Mouse (Mus musculus) intestine, embryonic 15.5 days (tissue): ENCODE data around the gene Mau2. TPM values are rescaled to one million over a fixed set of nuclear protein-coding genes. Genes with fewer than 3 reads are reported as not detected.
"Not testable (repeated sequence)": the region's sequence is repeated elsewhere in the genome, so short reads cannot be mapped to it uniquely, and the experiment has no call there.

Experiments
- ATAC-seq: fragments of 200-750 bp; cut with Nextera tagmentation; 2 replicates; pipeline ENCODE4 v1.8.0; 2017; ENCODE audit warnings: moderate TSS enrichment, moderate library complexity
- H3K27ac ChIP-seq: fragments of 300-500 bp; sonication (generic); 2 replicates; pipeline ENCODE4 v1.5.1; 2015; ENCODE audit warnings: mild to moderate bottlenecking, inconsistent platforms
- H3K27me3 ChIP-seq: fragments of 300-500 bp; sonication (generic); replicated peaks from 2 replicates; pipeline ENCODE4 v1.6.1; 2015; ENCODE audit warnings: inconsistent platforms
- H3K36me3 ChIP-seq: fragments of 300-500 bp; sonication (generic); 2 replicates; pipeline ENCODE4 v1.6.1; 2015; ENCODE audit warnings: inconsistent platforms
- H3K4me1 ChIP-seq: fragments of 300-500 bp; sonication (generic); replicated peaks from 2 replicates; pipeline ENCODE4 v1.6.1; 2015; ENCODE audit warnings: inconsistent platforms
- H3K4me2 ChIP-seq: fragments of 300-500 bp; sonication (generic); replicated peaks from 2 replicates; pipeline ENCODE4 v1.6.1; 2015; ENCODE audit warnings: mild to moderate bottlenecking, inconsistent platforms
- H3K4me3 ChIP-seq: fragments of 300-500 bp; sonication (generic); replicated peaks from 2 replicates; pipeline ENCODE4 v1.5.1; 2015; ENCODE audit warnings: inconsistent platforms
- H3K9ac ChIP-seq: fragments of 300-500 bp; sonication (generic); 2 replicates; pipeline ENCODE4 v1.6.1; 2015; ENCODE audit warnings: inconsistent platforms
- H3K9me3 ChIP-seq: fragments of 300-500 bp; sonication (generic); 2 replicates; pipeline ENCODE4 v1.6.1; 2016; ENCODE audit warnings: inconsistent platforms
- WGBS: fragments of 180-500 bp; shearing (Covaris S2); methylation state at CpG from one replicate; pipeline ENCODE4 v1.1.7; 2015; 5-methylcytosine and 5-hydroxymethylcytosine counted together
- polyA plus RNA-seq: library from polyadenylated mRNA; unstranded; fragments of >200 nt; fragmentation: Nextera tagmentation; extraction: Ambion mirVana; gene quantifications from 2 replicates; pipeline ENCODE4 v1.2.1, GENCODE M21; 2015

Gene Mau2
- polyA plus RNA-seq, 1 experiment from 2014 or later: 43.1 TPM

DNA sequence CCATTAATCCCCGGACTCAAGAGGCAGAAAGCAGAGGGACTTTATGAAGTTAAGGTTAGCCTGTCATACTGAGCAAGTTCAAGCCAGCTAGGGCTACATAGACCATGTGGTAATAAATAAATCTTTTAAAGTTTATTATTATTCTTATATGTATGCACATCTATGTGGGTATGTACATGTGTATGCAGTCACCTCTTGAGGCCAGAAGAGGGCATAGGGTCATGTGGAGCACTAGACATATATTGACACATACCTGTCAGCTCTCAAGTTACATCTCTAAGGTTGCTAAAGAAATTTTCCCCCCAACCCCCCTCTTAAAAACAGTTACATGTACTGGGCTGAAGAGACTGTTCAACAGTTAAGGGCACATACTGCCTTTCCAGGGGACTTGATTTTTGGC lies 29.8 kb downstream of the Mau2 start:
- Histone ChIP-seq H3K9me3 (no peaks in the 10 kb centered on the region), H3K9ac (no peak overlapping the region), H3K4me1 (no peaks in the 10 kb centered on the region), H3K27ac (no peak overlapping the region), H3K27me3 (no peaks in the 10 kb centered on the region), H3K4me3 (no peak overlapping the region), H3K4me2 (no peak overlapping the region), H3K36me3 (peaks cover 4% of the 10 kb centered on the region; the same call in 1 of the 2 replicates)
- WGBS: 88% methylated on average over 1 of the region's 1 CpGs
- no peak for ATAC-seq

DNA sequence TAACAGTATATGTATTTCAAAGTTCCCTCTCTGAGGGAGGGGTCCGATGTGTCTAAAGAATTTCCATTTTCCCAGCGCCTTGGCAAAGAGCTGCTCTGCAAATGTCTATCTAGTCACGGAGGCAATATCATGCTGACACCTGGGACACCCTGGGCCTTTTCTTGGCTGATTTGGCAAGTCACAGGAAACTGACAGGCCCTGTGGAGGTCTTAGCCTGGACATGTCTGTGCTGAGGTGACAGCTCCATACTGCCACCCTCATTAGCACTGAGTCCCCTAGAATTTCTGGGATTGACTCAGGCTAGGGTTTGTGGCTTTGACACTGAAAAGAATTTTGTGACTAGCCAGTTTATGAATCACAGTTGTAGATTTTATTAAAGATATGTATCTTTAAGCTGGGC lies 30.2 kb downstream of the Mau2 start:
- Histone ChIP-seq H3K9ac (no peak overlapping the region), H3K4me1 (no peaks in the 10 kb centered on the region), H3K27ac (no peak overlapping the region), H3K4me2 (no peak overlapping the region), H3K4me3 (no peak overlapping the region), H3K36me3 (peaks cover under 1% of the 10 kb centered on the region; the same call in 1 of the 2 replicates), H3K9me3 (no peaks in the 10 kb centered on the region), H3K27me3 (no peaks in the 10 kb centered on the region)
- WGBS: 87% methylated on average over 3 of the region's 3 CpGs
- ATAC-seq: no peak

DNA sequence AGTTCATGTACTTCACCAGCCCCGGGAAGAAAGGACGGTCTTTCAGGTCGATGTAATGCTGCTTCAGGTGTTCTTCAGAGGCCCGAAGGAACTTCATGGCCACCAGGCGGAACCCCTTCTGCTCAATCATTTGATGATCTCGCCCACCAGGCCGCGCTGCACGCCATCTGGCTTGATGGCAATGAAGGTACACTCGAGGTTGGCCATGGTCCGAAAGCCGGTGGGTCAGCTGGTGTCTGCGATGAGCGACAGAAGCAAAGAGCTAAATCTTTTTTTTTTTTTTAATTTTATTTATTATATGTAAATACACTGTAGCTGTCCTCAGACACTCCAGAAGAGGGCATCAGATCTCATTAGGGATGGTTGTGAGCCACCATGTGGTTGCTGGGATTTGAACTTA lies 31.7 kb downstream of the Mau2 start:
- not testable (repeated sequence) for H3K4me1 ChIP-seq, H3K36me3 ChIP-seq, H3K4me3 ChIP-seq, H3K27ac ChIP-seq, H3K9me3 ChIP-seq, H3K27me3 ChIP-seq, H3K4me2 ChIP-seq, H3K9ac ChIP-seq, ATAC-seq
- WGBS: 86% methylated on average over 14 of the region's 14 CpGs

DNA sequence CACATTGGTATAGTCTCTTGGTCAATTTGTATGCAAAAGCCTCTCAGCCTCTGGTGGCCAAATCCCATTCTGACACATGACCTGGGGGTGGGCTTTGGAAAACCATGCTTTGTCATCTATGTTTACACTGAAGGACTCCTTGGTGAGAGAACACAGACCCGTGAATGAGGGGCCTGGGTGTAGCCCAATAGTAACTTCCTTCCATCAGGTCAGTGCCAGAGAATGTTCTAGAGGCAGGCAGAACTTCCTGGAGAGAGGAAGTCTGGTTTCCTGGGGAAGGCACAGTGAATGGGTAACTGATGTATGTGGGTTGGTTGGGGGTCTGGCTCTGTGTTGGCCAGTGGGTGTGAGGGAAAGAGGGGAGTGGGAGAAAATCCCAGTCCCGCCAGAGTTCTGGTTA lies 37.4 kb downstream of the Mau2 start:
- H3K27ac ChIP-seq: no peak overlapping the region
- no peak overlapping the region for H3K9ac ChIP-seq
- no peaks in the 10 kb centered on the region for H3K4me1 ChIP-seq
- no peak overlapping the region for H3K4me3 ChIP-seq
- no peak overlapping the region for H3K4me2 ChIP-seq
- no peaks in the 10 kb centered on the region for H3K36me3 ChIP-seq
- H3K27me3 ChIP-seq: no peaks in the 10 kb centered on the region
- 40% methylated on average over 2 of the region's 2 CpGs for WGBS
- ATAC-seq: no peak
- no peaks in the 10 kb centered on the region for H3K9me3 ChIP-seq

DNA sequence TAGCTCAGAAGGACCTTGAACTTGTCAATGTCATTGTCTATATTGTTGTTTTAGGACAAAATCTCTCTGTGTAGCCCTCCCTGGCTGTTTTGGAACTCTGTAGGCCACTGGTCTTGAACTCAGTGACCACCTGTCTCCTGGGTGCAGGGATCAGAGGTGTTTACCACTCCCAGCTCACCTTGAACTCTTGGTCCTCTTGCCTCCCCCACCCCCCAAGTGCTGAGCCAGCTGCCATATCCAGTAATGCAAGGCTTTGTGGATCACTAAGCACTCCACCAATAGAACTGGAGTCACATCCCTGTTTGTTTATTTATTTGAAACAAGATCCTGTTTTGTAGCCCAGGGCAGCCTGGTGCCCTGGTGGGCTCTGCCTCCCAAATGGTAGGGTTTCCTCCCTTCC lies 38.2 kb downstream of the Mau2 start:
- Histone ChIP-seq H3K36me3 (no peaks in the 10 kb centered on the region), H3K9me3 (no peaks in the 10 kb centered on the region), H3K4me2 (no peak overlapping the region), H3K27me3 (no peaks in the 10 kb centered on the region), H3K4me1 (no peaks in the 10 kb centered on the region), H3K9ac (no peak overlapping the region), H3K27ac (no peak overlapping the region), H3K4me3 (no peak overlapping the region)
- ATAC-seq: no peak

DNA sequence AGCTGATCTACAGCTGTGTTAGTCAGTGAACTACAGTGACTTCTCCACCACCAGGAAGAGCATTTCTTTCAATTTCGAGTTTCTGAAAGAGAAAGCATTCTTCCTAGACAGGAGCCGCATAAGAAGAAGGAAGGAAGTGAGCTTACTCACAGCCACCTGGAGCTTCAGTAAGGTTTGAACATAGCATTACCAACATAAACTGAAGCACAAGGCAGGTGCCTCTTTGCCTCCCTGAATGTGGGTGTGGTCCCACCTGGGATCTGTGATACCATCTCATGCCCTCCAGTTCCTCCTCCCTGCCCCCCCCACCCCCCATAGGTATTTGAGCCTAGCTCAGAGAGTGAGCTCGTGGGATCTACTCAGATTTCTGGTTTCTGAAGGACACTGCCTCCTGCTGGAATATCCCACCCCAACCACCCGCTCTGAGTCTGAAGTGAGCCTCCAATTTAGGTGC lies 39.3 kb downstream of the Mau2 start:
- H3K36me3 ChIP-seq: no peaks in the 10 kb centered on the region
- no peaks in the 10 kb centered on the region for H3K27me3 ChIP-seq
- H3K4me2 ChIP-seq: no peak overlapping the region
- H3K4me1 ChIP-seq: no peaks in the 10 kb centered on the region
- H3K4me3 ChIP-seq: no peak overlapping the region
- no peak for ATAC-seq
- H3K9me3 ChIP-seq: no peaks in the 10 kb centered on the region
- no peak overlapping the region for H3K27ac ChIP-seq
- H3K9ac ChIP-seq: no peak overlapping the region
- WGBS: 51% methylated on average over 4 of the region's 4 CpGs

DNA sequence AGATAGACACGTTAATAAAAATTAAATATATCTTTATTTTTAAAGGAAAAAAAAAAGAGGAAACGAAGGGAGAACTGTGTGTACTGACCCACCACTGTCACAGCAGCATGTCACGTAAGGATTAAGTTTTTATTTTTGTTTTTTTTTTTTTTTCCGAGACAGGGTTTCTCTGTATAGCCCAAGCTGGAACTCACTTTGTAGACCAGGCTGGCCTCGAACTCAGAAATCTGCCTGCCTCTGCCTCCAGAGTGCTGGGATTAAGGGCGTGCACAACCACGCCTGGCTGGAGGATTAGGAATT lies 40.7 kb downstream of the Mau2 start:
- not testable (repeated sequence) for H3K9me3 ChIP-seq, H3K27me3 ChIP-seq, H3K36me3 ChIP-seq, H3K9ac ChIP-seq, H3K4me1 ChIP-seq, ATAC-seq
- Histone ChIP-seq H3K27ac (peak overlapping the region; percentile 89), H3K4me3 (peak overlapping the region; percentile 32; the same call in 1 of the 2 replicates), H3K4me2 (peak overlapping the region; percentile 60; the same call in 1 of the 2 replicates)
- WGBS: 37% methylated on average over 7 of the region's 7 CpGs

DNA sequence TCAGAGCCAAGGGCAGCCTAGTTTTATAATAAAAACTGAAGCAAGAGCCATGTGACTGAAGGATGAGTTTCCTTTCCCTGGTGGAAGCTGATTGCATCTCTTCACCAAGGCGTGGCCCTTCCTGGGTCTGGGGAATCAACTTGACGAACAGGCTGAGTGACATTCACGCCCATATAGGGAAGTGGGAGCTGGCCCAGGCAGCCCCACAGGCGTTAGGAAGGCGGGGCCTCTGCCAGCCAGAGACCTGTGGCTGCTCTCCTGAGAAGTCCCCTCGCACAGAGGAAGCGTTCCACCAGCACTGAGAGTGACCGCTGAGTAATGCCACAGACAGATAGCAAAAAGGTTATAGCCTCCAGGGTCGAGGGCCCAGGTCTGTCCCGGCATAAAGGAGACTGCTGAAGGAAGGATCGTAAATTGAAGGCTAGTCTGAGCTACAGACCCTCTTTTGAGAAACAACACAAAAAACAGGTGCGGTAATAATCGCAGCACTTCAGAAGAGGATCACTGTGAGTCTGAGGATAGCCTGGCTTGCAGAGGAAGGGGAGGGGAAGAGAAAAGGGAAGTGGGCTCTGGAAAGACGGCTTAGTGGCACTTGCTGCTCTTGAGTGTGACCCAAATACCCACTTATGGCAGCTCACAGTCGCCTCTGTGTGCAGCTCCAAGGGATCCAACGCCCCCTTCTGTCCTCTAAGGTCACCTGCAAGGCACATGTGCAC lies 41.2 kb downstream of the Mau2 start:
- WGBS: under 1% methylated on average over 16 of the region's 16 CpGs
- Histone ChIP-seq H3K4me2 (peak overlapping the region; percentile 60), H3K27me3 (no peaks in the 10 kb centered on the region), H3K4me3 (peak overlapping the region; percentile 32), H3K9ac (peak overlapping the region; percentile 45), H3K36me3 (no peaks in the 10 kb centered on the region), H3K27ac (peak overlapping the region; percentile 89), H3K4me1 (no peaks in the 10 kb centered on the region), H3K9me3 (no peaks in the 10 kb centered on the region)
- peak; percentile 80 for ATAC-seq

DNA sequence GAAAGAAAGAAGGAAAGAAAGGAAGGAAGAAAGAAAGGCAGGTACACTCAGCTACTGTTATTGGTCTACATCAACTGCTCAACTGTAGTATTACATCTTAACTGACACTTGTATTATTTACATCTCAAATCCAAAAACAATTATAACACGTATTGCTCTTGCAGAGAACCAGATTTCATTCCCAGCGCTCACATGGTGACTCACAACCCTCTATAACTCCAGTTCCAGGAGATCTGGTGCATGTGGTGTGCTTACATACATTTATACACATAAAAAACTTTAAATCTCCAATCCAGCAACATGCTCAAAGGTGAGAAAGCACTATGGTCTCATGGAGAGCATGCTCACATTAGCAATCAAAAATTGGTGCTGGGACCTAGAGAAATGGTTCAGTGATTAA lies 42.3 kb downstream of the Mau2 start:
- Histone ChIP-seq H3K4me1 (peaks cover under 1% of the 10 kb centered on the region; the same call in 1 of the 2 replicates), H3K27me3 (no peaks in the 10 kb centered on the region), H3K36me3 (no peaks in the 10 kb centered on the region), H3K4me2 (no peak overlapping the region), H3K4me3 (no peak overlapping the region), H3K9ac (no peak overlapping the region), H3K27ac (no peak overlapping the region), H3K9me3 (no peaks in the 10 kb centered on the region)
- no peak for ATAC-seq
- 77% methylated on average over 2 of the region's 2 CpGs for WGBS

DNA sequence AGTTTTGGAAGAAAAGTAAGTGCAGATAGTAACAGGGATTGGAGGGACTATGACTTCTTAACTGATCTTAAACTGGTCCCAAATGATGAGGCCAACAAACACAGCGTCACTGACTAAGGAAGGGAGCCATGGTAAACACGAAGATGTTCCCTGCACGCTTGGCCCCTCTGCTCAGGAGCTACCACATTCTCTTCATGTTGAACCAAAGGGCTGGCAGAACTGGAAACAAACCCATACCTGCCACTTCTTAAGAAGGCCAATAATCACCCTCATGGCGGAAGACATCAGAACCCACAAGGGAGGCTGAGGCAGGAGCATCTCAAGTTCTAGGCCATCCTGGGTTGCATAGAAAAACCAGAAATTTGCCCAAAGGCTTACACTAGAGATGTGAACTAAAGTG lies 43.3 kb downstream of the Mau2 start:
- H3K4me3 ChIP-seq: no peak overlapping the region
- no peaks in the 10 kb centered on the region for H3K27me3 ChIP-seq
- H3K4me2 ChIP-seq: no peak overlapping the region
- WGBS: 89% methylated on average over 4 of the region's 4 CpGs
- H3K9ac ChIP-seq: no peak overlapping the region
- no peaks in the 10 kb centered on the region for H3K36me3 ChIP-seq
- H3K9me3 ChIP-seq: no peaks in the 10 kb centered on the region
- peaks cover 7% of the 10 kb centered on the region; the same call in 1 of the 2 replicates for H3K4me1 ChIP-seq
- H3K27ac ChIP-seq: no peak overlapping the region
- ATAC-seq: no peak

DNA sequence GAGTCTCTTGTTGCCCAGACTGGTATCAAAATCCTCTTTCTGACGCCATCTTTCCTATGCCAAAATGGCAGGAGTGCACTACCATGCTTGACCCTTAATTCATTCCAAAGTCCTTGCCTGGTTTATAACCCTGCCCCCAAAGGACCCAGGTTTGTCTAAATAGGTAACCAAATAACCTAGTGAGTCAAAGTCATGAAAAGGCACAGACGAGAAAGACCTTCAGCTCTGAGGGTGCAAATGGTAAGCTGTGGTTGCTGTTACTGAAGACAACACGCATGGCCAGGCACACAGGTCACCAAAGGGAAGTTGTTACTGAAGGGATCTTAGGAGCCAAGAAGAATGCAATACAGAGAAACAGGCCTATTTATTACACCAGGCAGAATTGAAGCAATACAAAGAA lies 43.8 kb downstream of the Mau2 start:
- Histone ChIP-seq H3K4me3 (no peak overlapping the region), H3K9me3 (no peaks in the 10 kb centered on the region), H3K4me2 (no peak overlapping the region), H3K9ac (no peak overlapping the region), H3K4me1 (peaks cover 7% of the 10 kb centered on the region; the same call in 1 of the 2 replicates), H3K27me3 (no peaks in the 10 kb centered on the region), H3K27ac (no peak overlapping the region), H3K36me3 (no peaks in the 10 kb centered on the region)
- no peak for ATAC-seq
- WGBS: 95% methylated on average over 3 of the region's 3 CpGs

DNA sequence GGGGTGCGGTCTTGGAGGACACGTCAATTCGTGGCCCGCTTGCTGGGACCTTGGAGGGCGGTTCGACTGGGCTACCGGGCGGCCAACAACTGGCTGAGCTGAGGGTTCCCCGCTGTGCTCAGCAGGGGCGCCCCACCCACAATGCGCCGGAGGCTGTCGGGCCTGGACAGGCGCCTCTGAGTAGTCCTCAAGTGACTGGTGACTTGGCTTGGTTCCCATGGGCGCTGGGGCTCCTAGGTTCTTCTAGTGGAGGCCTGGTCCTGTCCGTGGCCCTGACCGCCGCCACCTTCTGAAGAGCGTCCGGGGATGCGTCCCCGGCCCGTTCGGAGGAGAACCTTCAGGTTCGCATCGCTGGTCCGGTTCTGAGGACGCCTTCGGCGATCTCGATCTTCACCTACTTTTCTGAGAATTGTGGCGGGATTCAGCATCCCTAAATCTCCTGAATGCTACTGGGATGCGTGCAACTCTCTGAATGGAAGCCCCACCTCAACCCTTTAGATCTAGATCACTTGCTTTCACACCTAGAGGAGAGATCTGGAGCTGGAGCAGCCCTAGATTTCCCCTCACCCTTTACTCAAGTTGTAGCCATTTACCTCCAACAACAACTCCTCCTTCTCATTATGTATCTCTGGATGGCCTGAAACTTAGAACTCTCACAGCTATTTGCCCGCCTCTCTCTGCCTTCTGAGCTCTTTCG lies 45.8 kb downstream of the Mau2 start:
- Histone ChIP-seq H3K4me3 (peak overlapping the region; percentile 87), H3K9me3 (no peaks in the 10 kb centered on the region), H3K4me1 (peaks cover 7% of the 10 kb centered on the region; the same call in 1 of the 2 replicates), H3K4me2 (peak overlapping the region; percentile 73), H3K36me3 (no peaks in the 10 kb centered on the region), H3K27me3 (no peaks in the 10 kb centered on the region), H3K27ac (peak overlapping the region; percentile 79), H3K9ac (peak overlapping the region; percentile 66)
- ATAC-seq: no peak
- 2% methylated on average over 35 of the region's 35 CpGs for WGBS
